Mouse (Mus musculus) ovary, adult 18-20 months (tissue): ENCODE data around the gene Adrm1.
"Not testable (repeated sequence)": the region's sequence is repeated elsewhere in the genome, so short reads cannot be mapped to it uniquely, and the experiment has no call there.

Experiments used
- DNase-seq: peaks from one replicate; pipeline ENCODE4 v3.0.0; 2022; ENCODE audit warnings: low spot score, mixed read lengths

The Adrm1 gene

GRCm38 (mm10) chr2:180170806-180171521 lies at the start of gene Adrm1:
Adrm1 (plus strand) TSS chr2:180171485.
- peak; percentile 93 for DNase-seq

GRCm38 (mm10) chr2:180124192-180124591 lies 47.1 kb upstream of the Adrm1 start:
- no peak for DNase-seq

GRCm38 (mm10) chr2:180126195-180126594 lies 45.1 kb upstream of the Adrm1 start:
- DNase-seq = peak; percentile 67

GRCm38 (mm10) chr2:180127675-180128074 lies 43.6 kb upstream of the Adrm1 start:
- DNase-seq = no peak

GRCm38 (mm10) chr2:180133231-180133630 lies 38.1 kb upstream of the Adrm1 start:
- no peak for DNase-seq

- DNase-seq = no peak
Measured at GRCm38 (mm10) chr2:180133911-180134310, 37.4 kb upstream of the Adrm1 start.

GRCm38 (mm10) chr2:180135414-180135813 lies 35.9 kb upstream of the Adrm1 start:
- DNase-seq = no peak

- DNase-seq = no peak
Measured at GRCm38 (mm10) chr2:180146091-180146490, 25.2 kb upstream of the Adrm1 start.

GRCm38 (mm10) chr2:180147379-180147778 lies 23.9 kb upstream of the Adrm1 start:
- no peak for DNase-seq

- no peak for DNase-seq
Measured at GRCm38 (mm10) chr2:180148551-180148950, 22.7 kb upstream of the Adrm1 start.

GRCm38 (mm10) chr2:180154796-180155195 lies 16.5 kb upstream of the Adrm1 start:
- no peak for DNase-seq

GRCm38 (mm10) chr2:180158627-180159026 lies 12.7 kb upstream of the Adrm1 start:
- no peak for DNase-seq

- no peak for DNase-seq
Measured at GRCm38 (mm10) chr2:180165855-180166254, 5.4 kb upstream of the Adrm1 start.

- no peak for DNase-seq
Measured at GRCm38 (mm10) chr2:180166869-180167268, 4.4 kb upstream of the Adrm1 start.

GRCm38 (mm10) chr2:180170151-180170805 lies 1.0 kb upstream of the Adrm1 start:
- no peak for DNase-seq

- DNase-seq = peak; percentile 32
Measured at GRCm38 (mm10) chr2:180171522-180172070, 311 bp downstream of the Adrm1 start.

- no peak for DNase-seq
Measured at GRCm38 (mm10) chr2:180172152-180172551, 867 bp downstream of the Adrm1 start.

GRCm38 (mm10) chr2:180173163-180173562 lies 1.9 kb downstream of the Adrm1 start:
- no peak for DNase-seq

GRCm38 (mm10) chr2:180173711-180174110 lies 2.4 kb downstream of the Adrm1 start:
- DNase-seq = not testable (repeated sequence)

- no peak for DNase-seq
Measured at GRCm38 (mm10) chr2:180174121-180174520, 2.8 kb downstream of the Adrm1 start.

- DNase-seq = no peak
Measured at GRCm38 (mm10) chr2:180175725-180176124, 4.4 kb downstream of the Adrm1 start.

- DNase-seq = no peak
Measured at GRCm38 (mm10) chr2:180181542-180181941, 10.3 kb downstream of the Adrm1 start.

- DNase-seq = no peak
Measured at GRCm38 (mm10) chr2:180184011-180184751, 12.9 kb downstream of the Adrm1 start.
